Mouse (Mus musculus) heart, postnatal 36 days (tissue): ENCODE measurements at regions not wholly inside any gene's neighbourhood (a gene's known extent, or its start where the extent isn't known, plus 50 kb on each side); places are given as distances from the start of the nearest gene placed in this dataset.
A peak's percentile ranks its signal among the peaks of the same experiment; 100 is the strongest.

ENCODE experiments used
- DNase-seq, 2 experiments: peaks; one replicate each; pipeline ENCODE4 v3.0.0; 2021 to 2022
- intact Hi-C: fragments of 180-260 bp; cut with DNase I; formaldehyde crosslinking; loops from one replicate; pipeline ENCODE4 v1.15.1; 2025

DNA sequence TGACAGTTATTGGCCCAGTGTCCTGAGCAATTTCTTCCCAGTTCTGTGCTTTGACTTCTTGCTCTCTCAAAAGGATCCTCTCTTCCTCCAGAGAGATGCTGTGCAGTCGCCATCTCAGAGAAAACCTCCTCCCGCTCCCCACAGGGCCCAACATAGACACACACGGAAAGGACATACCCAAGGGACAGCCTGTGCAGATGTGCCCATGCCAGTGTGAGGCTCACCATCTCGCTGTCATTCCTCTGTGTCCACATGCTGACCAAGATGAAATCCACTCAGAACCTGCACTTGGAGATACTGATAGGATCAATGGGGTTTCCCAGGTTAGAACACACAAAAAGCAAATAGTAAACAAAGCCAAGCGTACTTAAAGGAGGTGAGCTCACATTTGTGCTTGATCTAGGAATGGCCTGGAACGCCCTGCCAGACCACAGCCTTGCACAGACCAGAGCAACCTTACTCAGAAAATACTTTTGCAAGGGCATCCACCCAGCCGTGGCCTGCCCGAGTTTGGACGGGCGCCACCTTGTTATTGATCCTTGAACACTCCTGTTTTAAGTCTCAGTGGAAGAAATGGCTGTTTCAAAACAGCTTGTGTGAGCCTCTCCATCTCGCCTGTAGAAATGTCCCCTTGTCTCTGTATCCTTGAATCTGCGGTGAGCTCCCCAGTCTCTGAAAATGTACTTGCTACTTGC lies 131.7 kb downstream of the Ndufa10 start:
- intact Hi-C loops = loop anchor here (5.0 kb wide), 2 partner anchors 145 to 240 kb away; partner anchors contain the start of gene Hdac4

DNA sequence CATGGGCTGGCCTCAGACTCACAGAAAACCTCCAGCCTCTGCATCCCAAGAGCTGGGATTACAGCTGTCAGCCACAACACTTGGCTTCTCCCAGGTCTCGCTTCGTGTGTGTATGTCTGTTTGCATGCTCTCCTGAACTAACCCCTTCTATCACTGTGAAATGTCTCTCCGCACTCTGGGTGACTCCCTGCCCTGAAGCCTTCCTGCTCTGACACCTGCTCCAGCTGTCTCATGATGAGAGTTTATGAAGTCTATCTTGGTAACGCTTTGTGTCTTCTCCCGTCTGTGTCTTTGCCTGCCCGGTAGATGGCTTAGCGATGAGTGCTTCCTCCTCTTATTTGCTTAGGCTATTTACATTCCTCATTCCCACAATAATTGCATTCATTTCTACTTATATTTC lies 133.0 kb downstream of the Ndufa10 start:
- intact Hi-C loops = loop anchor here (5.0 kb wide), 2 partner anchors 143 to 238 kb away; partner anchors contain the start of gene Hdac4
- no peak for DNase-seq

More for the DNA sequence above, 131.7 kb downstream of the Ndufa10 start:
- DNase-seq = no peak

DNA sequence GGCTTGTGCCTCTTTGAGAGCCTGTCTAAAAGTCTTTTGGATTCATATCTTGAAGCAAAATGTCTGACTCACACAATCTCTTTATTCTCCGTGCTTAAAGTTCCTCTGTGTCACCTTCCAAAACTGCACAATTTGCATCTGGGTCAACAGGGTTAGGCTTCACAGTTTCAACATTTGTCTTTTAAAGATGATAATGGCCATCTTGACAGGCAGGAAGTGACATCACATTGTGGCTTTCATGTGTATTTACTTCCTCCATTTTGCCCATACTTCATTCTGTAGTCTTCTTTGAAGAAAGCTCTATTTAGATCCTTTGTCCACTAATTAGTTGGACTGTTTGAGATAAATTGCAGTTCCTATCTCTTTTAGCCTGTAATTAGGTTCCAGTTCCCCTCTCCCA lies 135.1 kb downstream of the Ndufa10 start:
- intact Hi-C loops = loop anchor here (5.0 kb wide), 1 partner anchor 71 kb away; no protein-coding TSS in a partner anchor
- no peak for DNase-seq

DNA sequence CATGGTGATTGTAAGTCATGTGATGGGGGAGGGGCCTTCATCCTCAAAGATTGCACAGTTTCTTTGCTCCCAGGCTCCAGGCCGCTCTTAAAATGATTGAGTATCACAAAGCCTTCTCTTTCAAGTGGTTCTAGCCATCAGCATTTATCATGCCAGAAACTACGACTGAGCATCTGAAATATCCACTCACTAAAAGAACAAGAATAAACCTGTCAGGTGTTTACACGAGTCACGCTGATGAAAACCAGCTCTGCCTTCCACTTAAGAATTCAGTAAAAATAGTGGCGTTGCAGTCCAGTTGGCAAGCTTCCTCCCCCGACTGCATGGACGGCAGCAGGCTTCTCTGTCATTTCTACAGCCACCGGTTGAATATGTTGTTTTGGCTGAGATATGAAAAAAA lies 136.2 kb downstream of the Ndufa10 start:
- DNase-seq = no peak
- intact Hi-C loops = loop anchor here (5.0 kb wide), 1 partner anchor 70 kb away; no protein-coding TSS in a partner anchor

DNA sequence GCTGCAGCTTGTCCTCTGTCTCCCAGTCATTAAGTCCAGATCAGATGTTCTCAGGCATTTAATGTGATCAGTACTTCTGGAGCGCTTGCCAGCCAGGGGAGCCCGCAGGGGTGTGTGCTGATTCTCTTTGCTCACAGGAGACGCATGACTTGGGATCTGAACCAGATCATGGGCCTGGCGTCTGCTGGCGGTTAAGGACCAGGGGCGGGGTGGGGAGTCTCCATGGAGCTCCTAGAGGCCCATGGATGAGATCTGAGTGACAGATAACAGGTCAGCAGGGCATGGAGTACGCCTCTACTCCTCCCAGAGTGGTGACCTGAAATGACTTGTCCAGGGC lies 136.7 kb upstream of the Hdac4 start:
- no peak for DNase-seq
- intact Hi-C loops = no loop called here

DNA sequence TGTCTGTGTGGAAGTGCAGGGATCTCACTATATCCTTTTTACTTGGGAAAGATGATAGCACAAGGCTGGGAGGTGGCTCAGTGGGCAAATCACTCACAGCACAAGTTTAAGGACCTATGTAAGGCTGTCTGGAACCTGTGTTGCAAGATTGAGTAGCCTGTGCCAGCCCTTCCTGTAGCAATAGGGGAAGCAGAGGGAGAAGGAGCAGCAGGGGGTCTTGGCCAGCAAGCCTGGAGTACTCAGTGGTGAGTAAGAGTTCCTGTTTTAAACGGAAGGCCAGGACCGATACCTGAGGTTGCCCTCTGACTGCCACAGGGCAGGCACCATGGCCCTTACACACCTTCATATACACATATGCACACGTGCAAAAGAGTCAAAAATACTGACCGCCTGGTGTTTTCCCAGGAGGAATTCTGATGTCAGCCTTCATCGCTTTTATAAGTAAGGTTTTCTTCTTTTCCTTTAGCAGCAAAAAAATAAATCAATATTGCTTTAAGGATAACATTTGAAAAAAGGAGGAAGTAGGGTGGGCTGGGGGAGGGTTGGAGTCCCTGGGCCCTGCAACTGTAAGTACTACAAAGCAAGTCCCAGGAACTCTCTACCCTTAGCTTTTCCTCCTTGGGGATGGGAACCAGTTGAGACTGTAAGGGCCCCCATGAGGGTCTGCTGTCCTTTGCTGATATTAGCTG lies 136.2 kb upstream of the Hdac4 start:
- intact Hi-C loops = no loop called here
- no peak for DNase-seq

DNA sequence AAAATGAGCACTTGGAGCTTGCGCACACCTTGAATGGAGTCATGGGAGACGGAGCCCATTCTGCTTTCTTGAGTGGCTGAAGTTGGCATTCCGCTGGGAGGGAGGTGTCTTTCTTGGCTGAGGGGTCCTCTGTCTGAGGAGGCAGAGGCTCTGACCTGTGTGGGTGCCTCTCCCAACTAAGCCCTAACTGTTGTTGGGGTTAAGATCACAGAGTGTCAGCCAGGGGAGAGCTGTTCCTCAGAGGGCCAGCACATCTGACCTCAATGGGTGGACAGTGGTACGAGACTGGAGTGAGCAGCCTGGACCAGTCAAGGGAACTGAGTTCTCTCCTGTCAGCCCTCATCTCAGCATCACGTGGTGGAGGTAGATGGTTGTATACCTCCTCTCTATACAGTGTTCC lies 134.7 kb upstream of the Hdac4 start:
- no peak for DNase-seq
- intact Hi-C loops = no loop called here

DNA sequence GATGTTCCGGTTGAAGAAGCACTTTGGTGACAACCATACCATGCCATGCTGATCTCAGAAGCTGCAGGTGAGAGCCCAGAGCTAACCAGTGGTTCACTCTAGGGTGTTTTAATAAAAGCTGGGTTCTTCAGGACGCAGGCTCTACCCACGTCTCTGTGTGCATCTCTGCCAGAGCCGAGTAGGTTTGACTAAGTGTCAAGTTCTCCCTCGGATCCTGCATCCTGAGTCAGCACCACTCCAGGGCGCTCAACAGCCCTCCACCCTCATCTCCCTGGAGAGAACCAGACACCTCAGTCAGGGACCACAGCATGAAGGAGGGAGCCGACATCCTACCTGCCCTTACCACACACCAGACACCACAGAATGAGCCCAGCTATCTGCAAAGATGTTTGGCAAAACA lies 134.0 kb upstream of the Hdac4 start:
- intact Hi-C loops = no loop called here
- DNase-seq = no peak

DNA sequence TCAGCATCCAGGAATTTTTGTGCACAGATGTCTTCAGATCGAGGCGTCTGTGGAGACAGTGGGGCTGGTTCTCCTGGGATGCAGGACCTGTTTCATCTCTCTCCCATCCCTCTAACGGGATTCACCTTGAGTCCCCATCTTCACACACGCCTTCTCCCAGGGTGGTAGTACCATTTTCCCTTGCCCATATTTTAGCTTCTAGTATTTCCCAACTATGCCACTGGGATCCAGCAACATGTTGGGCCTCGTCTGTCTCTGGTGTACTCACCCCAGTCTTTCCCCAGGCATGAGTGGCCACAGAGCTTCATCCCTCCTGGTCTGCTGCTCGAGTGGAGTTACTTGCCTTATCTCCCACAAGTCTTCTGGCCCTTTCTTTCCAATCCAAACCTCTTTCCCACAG lies 131.6 kb upstream of the Hdac4 start:
- intact Hi-C loops = no loop called here
- DNase-seq = no peak

DNA sequence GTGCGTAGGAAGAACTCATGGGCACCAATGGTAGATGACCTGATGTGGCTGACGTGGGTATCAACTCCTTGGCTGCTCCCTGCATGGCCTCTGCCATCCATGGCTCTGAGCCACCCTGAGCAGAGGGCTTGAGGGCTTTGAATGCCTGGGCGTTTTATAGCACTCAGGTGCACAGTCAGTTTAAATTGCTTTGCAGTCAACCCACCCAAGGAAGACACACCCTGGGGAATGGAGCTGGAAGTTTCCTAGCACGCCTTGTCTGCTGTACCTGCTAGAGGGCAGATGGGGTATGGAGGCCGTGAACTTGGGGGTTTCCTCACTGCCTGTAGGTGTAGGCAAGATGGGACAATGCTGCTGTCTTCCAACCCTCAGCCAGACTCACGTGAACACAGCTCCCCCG lies 129.8 kb upstream of the Hdac4 start:
- intact Hi-C loops = no loop called here
- DNase-seq = no peak

DNA sequence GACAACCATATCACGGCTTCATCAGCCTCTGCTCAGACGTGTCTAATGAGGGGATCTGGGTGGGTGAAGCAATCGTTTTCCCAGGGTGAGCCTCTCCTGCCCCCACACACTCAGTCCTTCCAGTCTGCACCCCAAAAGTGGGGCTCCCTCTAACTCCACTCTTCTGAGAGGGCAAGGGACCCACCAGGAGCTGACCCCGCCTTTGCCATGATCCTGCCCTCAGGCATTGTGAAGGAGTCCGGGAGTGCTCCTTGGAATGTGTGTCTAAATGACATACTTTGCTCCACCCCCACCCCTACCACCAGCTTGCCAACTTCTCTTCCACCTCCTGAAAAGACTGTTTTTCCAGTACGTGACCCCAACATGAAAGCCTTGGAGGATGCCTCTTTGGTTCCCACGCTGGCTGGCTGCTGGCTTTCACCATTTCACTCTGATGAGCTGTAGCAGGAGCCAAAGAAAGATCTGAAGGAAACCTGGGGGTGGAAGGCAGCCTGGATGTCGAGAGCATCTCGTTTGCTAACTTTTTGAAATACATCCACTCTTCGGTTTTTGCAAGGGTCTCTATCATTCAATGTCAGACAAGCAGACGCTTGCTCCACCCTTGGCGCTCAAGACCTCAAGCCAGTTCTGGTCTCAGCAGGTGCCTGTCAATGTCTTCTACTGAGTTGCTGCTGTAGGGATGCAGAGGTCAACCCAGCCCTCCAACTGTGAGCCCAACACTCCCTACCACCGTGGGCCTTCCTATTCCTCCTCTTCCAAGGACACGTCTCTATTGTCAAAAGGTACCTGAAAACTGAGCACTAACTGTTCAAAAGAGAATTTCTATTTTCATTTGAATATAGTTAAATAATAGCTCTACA lies 128.8 kb upstream of the Hdac4 start:
- no peak for DNase-seq
- intact Hi-C loops = no loop called here

DNA sequence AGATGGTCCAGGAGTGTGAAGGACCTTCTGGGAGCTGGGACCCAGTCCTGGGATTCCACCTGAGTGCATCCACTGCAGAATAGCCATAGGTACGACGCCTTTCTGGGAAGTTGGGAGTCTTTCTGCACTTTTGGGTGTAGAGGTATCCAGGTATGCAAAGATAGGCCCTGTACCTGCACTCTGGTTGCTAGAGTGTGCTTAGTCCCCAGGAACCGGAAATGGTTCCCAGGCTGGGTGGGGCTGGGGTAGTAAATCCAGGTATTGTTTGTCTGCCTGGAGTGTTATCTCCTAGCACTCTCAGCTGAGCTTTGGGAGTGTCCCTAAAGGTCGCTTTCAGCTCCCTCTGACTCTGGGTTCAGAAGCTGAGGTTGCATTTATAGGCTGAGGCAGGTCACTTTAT lies 121.6 kb upstream of the Hdac4 start:
- intact Hi-C loops = no loop called here
- no peak for DNase-seq

DNA sequence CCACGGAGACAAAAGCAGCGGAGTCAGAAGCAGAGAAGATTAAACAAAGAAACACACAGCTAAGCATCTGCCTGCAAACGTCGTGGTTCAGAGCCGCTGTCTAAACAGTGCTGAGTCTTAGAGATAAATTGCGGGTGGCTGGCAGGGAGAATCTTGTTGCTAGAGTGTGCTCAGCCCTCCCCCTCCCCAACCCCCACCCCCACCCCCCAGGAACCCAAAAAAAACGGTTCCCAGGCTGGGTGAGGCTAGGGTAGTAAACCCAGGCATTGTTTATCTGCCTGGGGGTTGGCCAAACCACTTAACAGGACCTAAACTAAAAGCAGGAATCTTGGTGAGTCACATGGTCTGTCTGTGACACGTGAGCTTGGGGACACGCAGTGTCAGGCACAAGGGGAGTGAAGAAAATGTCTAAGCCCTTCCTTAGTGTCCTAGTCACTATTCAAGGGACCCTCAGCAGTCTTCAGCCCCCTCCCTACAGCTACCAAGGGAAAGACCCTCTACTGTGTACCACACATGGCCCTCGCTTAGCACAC lies 120.8 kb upstream of the Hdac4 start:
- no peak for DNase-seq
- intact Hi-C loops = no loop called here

DNA sequence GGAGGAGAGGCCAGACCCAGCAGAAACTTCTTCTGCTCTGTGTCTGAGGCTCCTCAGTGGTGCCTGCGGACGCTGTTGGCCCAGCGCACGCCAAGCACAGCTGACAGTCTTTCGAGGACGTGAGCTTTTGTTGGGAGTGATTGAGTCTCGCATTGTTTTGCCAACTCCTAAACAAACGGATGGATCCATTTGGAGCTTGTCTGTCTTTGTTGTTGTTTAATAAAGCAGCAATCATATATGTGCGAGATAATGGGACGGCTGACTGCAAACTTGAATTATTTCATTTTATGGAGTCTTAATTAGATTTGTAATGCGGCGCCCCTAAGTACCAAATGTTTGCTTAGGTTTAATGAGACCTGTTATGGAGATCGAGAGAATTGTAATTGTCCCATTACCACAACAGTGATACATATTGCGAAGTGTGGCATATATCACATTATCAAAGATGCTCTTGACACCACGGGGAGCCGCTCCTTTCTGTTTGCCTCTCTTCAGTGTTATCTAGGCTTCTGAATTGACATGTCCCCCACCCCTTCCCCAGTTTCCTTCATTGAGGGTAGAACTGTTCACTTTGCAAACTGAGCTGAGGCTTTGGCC lies 117.6 kb upstream of the Hdac4 start:
- no peak for DNase-seq
- intact Hi-C loops = no loop called here

DNA sequence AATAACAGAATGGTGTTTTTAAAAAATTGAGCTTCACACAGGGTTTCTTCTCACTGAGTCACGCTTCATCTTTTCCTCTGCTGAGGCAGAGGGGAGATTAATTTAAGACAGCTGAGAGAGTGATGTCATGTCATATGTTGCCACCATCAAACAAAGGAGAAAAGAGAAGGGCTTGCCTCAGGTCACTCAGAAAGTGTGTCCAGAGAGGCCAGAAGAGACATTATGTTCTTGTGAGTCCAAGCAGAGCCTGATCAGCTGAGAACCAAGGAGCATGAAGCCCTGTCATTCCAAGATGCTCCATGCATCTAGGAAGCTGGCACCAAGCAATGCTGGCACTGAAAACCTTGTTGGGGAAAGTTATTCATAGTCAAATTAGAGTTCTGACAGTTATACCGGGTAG lies 114.4 kb upstream of the Hdac4 start:
- DNase-seq = no peak
- intact Hi-C loops = no loop called here

DNA sequence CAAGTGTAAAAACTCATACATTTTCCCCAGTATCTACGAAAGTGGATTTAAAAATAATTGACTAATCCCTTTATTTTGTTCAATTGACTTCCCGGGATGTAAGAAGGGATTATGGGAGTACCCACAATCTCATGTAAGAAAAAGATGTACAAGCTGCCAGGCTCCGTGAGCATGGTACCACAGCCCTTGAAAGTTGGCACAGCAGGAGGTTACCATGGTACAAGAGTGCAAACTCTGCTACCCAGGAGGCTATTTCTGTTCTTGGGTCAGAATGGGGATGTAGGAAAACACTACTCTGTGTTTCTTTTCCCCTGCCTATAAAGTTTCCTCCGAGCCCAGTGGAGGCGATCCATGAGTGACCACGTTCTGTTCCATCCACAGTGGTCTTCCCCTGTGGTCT lies 113.9 kb upstream of the Hdac4 start:
- intact Hi-C loops = no loop called here
- peak in 1 of 2 experiments; percentile 9 for DNase-seq

DNA sequence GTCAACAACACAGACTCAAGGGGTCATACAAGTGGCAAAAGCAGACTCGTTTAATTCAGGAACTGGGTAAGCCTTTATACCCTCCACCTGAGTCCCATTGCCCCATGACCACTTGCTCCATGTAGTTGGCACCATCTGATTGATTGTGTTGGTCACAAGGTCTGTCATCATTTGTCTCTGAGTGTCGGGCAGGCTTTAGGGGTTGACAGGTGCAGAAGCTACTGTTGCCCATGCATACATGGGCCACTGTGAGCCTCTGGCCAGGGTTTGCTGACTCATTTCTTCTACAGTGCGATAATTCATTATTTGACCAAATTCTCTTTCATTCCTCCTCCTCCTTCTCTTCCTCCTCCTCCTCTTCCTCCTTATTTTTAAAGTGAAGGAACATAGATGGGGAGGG lies 113.0 kb upstream of the Hdac4 start:
- intact Hi-C loops = no loop called here
- no peak for DNase-seq

DNA sequence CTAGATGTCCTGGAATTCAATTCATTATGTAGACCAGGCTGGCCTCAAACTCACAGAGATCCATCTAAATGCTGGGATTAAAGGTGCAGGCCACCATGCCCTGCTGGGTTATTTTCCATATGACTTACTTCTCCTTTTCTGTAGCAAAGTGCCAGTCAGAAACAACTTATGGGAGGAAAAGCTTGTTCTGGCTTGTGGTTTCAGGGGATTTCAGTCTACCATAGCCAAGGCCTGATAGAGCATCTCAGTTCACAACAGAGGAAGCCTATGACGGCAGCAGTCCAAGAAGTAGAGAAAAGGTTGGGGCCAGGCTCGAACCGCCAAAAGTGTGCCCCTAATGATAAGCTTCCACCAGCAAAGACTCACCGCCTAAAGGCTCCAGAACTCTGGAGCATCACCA lies 110.5 kb upstream of the Hdac4 start:
- intact Hi-C loops = no loop called here
- DNase-seq = no peak

DNA sequence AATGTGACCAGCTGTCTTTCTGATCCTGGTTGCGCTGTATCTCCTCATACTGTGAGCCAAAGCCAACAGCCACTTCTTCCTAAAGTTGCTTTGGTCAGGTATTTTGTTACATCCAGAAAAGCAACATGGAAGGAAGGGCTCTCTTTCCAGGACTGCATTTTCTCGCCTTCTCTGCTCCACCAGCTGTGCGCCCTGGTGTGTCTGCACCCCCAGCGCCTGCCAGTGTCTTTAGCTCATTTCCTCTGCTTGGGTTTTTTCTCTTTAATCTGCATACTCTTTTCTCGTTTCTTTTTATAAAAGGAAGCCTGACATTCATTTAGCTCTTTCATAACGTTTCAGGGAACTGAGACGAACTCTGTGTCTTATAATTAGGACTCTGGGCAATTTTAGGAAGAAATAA lies 103.5 kb upstream of the Hdac4 start:
- DNase-seq = no peak
- intact Hi-C loops = no loop called here

DNA sequence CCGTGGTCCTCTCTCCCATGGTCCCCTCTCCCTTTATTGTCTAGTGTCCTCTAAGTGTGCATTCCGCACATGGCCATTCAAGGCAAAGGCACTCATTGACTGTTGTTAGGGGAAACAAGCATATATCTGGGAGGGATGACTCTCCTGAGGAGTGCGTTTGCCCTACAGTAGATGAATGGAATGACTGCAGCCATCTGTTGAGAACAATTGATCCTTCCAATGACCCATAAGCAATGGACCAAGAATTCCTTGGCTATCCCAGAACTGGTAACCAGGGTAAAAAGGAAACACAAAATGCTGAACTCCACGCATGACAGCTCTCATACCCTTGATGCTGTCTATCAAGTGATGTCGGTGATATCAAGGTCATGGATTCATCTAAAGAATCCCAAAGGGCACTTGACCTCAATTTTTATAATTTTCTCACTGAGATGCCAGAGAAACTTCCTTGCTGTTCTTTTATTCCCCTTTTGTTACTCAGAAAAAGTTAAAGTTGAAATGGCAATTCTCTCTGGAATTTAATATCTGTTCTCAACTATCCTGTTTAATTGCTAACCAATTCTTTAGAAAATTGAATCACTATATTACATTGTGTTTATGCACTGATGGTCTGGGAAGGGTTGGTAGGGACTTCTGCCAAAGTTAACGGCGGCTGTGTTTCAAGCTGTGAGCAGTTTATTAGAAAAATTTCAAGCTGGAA lies 97.3 kb upstream of the Hdac4 start:
- no peak for DNase-seq
- intact Hi-C loops = no loop called here
